Mouse (Mus musculus): ENCODE measurements around the gene Fam89b. TPM values are rescaled to one million over a fixed set of nuclear protein-coding genes. Genes with fewer than 3 reads are reported as not detected.
A peak's percentile ranks its signal among the peaks of the same experiment; 100 is the strongest.

The Fam89b gene
- polyA plus RNA-seq, 1 experiment: 312 TPM

DNA sequence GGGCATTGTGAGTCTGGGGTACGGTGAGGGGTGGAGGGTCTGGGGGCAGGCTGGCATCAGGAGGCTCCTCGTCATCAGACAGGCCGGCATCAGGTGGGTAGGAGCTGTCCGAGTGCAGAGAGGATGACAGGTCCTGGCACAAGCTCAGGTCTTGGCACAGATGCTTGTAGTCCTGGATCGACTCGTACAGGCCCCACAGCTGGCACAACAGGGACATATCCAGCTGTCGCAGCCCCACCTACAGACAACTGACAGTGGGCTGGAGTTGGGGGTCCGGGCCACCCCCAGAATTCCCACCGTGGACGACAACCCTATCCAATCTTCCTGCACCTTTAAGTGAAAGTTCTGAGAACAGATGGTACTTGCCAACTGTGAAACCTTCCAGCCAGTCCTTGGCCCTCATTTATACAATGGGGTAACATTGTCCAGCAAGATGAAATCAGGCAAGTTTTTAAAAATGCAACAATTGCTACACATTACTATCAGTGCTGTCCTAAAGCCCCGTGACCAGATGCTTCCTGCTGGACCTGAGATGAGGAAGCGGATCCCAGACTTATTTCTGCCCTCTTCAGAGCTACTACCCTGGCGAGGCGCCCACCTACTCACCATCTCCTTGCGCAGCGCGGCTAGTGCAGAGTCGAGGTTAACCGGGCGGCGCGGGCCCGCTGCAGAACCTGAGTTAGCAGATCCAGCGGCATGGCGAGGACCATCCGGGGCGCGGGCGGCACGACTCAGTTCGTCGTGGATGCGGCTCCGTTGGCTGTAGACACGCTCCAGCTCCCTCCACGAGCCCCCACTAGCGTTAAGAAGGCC is 616 bp downstream of the Fam89b start:
- Histone ChIP-seq H3K4me3 (ENCODE audit: control insufficient read depth, insufficient read depth, low read length) (peak overlapping the region; percentile 91), H3K27me3 (ENCODE audit: control insufficient read depth, insufficient read depth, low read length) (no peaks in the 10 kb centered on the region), H3K36me3 (ENCODE audit: control insufficient read depth, insufficient read depth, low read length) (no peaks in the 10 kb centered on the region), H3K27ac (ENCODE audit: control insufficient read depth, insufficient read depth, low read length) (no peak overlapping the region), H3K4me1 (replicated peaks; ENCODE audit: control insufficient read depth, insufficient read depth, low read length) (peaks cover 60% of the 10 kb centered on the region)
- no peak for TF ChIP-seq POLR2A (IDR thresholded peaks at IDR 0.05; ENCODE audit: control insufficient read depth, extremely low read depth, insufficient read depth, low read length, poor library complexity)
- TF ChIP-seq CTCF (IDR thresholded peaks at IDR 0.05; ENCODE audit: borderline replicate concordance, control insufficient read depth, extremely low read depth, insufficient read depth, low read length, poor library complexity): no peak
- peak; percentile 50 for DNase-seq
- WGBS: 13% methylated on average over 37 of the region's 37 CpGs

DNA sequence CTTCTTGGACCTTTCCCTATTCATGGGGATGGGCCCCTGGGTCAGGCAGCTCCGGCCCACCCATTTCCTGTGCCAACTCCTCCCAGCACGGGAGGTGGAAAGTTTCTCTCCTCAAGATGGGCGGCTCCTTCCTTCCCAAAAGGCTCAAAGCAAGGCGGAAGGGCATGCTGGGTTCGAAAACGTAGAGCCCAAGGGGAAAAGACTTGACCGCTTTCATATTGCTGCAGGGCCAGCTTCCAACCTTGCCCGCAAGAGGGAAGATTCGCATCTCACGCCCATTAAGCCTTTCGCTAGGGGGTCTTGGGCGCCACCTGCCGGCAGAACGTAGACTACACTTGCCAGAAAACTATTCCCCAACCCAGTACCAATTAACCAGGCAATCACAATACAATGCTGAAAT is 1.8 kb downstream of the Fam89b start:
- H3K4me3 ChIP-seq (ENCODE audit: control insufficient read depth, insufficient read depth, low read length): peak overlapping the region; percentile 49
- H3K4me1 ChIP-seq (replicated peaks; ENCODE audit: control insufficient read depth, insufficient read depth, low read length): peaks cover 62% of the 10 kb centered on the region
- TF ChIP-seq POLR2A (IDR thresholded peaks at IDR 0.05; ENCODE audit: control insufficient read depth, extremely low read depth, insufficient read depth, low read length, poor library complexity) (no peak), CTCF (IDR thresholded peaks at IDR 0.05; ENCODE audit: borderline replicate concordance, control insufficient read depth, extremely low read depth, insufficient read depth, low read length, poor library complexity) (peak; percentile 91)
- H3K36me3 ChIP-seq (ENCODE audit: control insufficient read depth, insufficient read depth, low read length): no peaks in the 10 kb centered on the region
- H3K27me3 ChIP-seq (ENCODE audit: control insufficient read depth, insufficient read depth, low read length): no peaks in the 10 kb centered on the region
- peak overlapping the region; percentile 40 for H3K27ac ChIP-seq (ENCODE audit: control insufficient read depth, insufficient read depth, low read length)
- DNase-seq: peak; percentile 90
- WGBS: 2% methylated on average over 14 of the region's 14 CpGs

DNA sequence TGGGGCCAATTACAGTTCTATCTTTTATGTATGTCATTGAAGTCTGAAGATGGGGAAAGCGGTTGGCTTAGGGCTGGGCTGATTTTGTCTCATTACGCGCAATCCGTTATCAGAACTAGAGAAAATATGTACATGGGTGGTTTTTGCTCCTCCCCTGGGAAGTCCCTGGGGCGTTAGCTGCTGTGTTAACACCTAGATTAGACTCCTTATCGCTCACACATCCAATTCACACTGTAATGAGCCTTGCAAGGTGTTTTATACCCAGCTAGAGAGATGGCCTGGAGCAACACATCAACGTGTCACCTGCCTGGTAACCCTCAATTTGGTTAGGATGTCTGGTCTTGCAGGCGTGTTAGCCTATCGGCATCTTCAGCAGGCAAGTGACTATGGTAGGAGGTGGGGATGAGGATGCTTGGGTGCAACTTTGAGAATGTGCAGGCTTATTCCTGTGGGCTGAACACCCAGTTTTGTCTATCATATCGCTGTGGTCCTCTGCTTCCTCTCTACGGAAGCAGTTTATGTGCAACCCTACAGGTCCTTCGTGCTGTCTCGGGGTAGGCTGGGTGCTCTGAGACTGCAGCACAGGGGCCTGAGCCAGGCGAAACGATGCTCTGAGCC is 2.4 kb downstream of the Fam89b start:
- H3K36me3 ChIP-seq (ENCODE audit: control insufficient read depth, insufficient read depth, low read length): 0 out of 2 replicates have a peak, but pooled peaks cover 6% of the 10 kb centered on the region
- 54% methylated on average over 15 of the region's 15 CpGs for WGBS
- H3K4me3 ChIP-seq (ENCODE audit: control insufficient read depth, insufficient read depth, low read length): peak overlapping the region; percentile 49
- TF ChIP-seq CTCF (IDR thresholded peaks at IDR 0.05; ENCODE audit: borderline replicate concordance, control insufficient read depth, extremely low read depth, insufficient read depth, low read length, poor library complexity) (no peak), POLR2A (IDR thresholded peaks at IDR 0.05; ENCODE audit: control insufficient read depth, extremely low read depth, insufficient read depth, low read length, poor library complexity) (no peak)
- peak overlapping the region; percentile 40 for H3K27ac ChIP-seq (ENCODE audit: control insufficient read depth, insufficient read depth, low read length)
- no peaks in the 10 kb centered on the region for H3K27me3 ChIP-seq (ENCODE audit: control insufficient read depth, insufficient read depth, low read length)
- DNase-seq: no peak
- peaks cover 62% of the 10 kb centered on the region for H3K4me1 ChIP-seq (replicated peaks; ENCODE audit: control insufficient read depth, insufficient read depth, low read length)

GRCm38 (mm10) chr19:5725767-5726515 is 3.5 kb downstream of the Fam89b start, which contains the start of gene Ehbp1l1:
Ehbp1l1 (minus strand) TSS chr19:5726317.
- peak; percentile 75 for DNase-seq
- TF ChIP-seq CTCF (IDR thresholded peaks at IDR 0.05; ENCODE audit: borderline replicate concordance, control insufficient read depth, extremely low read depth, insufficient read depth, low read length, poor library complexity): no peak; the same call in 1 of the 2 replicates
- no peak for TF ChIP-seq POLR2A (IDR thresholded peaks at IDR 0.05; ENCODE audit: control insufficient read depth, extremely low read depth, insufficient read depth, low read length, poor library complexity)
- peaks cover 8% of the 10 kb centered on the region for H3K36me3 ChIP-seq (ENCODE audit: control insufficient read depth, insufficient read depth, low read length)
- peaks cover 52% of the 10 kb centered on the region for H3K4me1 ChIP-seq (replicated peaks; ENCODE audit: control insufficient read depth, insufficient read depth, low read length)
- 1% methylated on average over 49 of the region's 49 CpGs for WGBS
- H3K27ac ChIP-seq (ENCODE audit: control insufficient read depth, insufficient read depth, low read length): peak within 1 kb of the TSS; percentile 44
- no peaks in the 10 kb centered on the region for H3K27me3 ChIP-seq (ENCODE audit: control insufficient read depth, insufficient read depth, low read length)
- peak within 1 kb of the TSS; percentile 59 for H3K4me3 ChIP-seq (ENCODE audit: control insufficient read depth, insufficient read depth, low read length)

GRCm38 (mm10) chr19:5725029-5725707 is 4.3 kb downstream of the Fam89b start:
- no peak for DNase-seq
- 36% methylated on average over 12 of the region's 12 CpGs for WGBS
- Histone ChIP-seq H3K27ac (ENCODE audit: control insufficient read depth, insufficient read depth, low read length) (no peak overlapping the region), H3K4me3 (ENCODE audit: control insufficient read depth, insufficient read depth, low read length) (peak overlapping the region; percentile 59), H3K36me3 (ENCODE audit: control insufficient read depth, insufficient read depth, low read length) (peaks cover 15% of the 10 kb centered on the region), H3K4me1 (replicated peaks; ENCODE audit: control insufficient read depth, insufficient read depth, low read length) (peaks cover 50% of the 10 kb centered on the region), H3K27me3 (ENCODE audit: control insufficient read depth, insufficient read depth, low read length) (no peaks in the 10 kb centered on the region)
- TF ChIP-seq POLR2A (IDR thresholded peaks at IDR 0.05; ENCODE audit: control insufficient read depth, extremely low read depth, insufficient read depth, low read length, poor library complexity): no peak
- no peak for TF ChIP-seq CTCF (IDR thresholded peaks at IDR 0.05; ENCODE audit: borderline replicate concordance, control insufficient read depth, extremely low read depth, insufficient read depth, low read length, poor library complexity)

Measured in thymus, adult 2 months (tissue).